Mouse (Mus musculus) neural tube, embryonic 13.5 days (tissue): ENCODE results near the gene Gm20388. TPM values are rescaled to one million over a fixed set of nuclear protein-coding genes. Genes with fewer than 3 reads are reported as not detected.

ENCODE experiments used
- ATAC-seq: fragments of 200-750 bp; cut with Nextera tagmentation; 2 replicates; pipeline ENCODE4 v1.8.0; 2017; ENCODE audit warnings: low read depth, mild to moderate bottlenecking, moderate TSS enrichment, moderate library complexity
- H3K27ac ChIP-seq: fragments of 300-500 bp; sonication (generic); replicated peaks from 2 replicates; pipeline ENCODE4 v1.5.1; 2015; ENCODE audit warnings: moderate library complexity, mild to moderate bottlenecking, inconsistent platforms
- H3K27me3 ChIP-seq: fragments of 300-500 bp; sonication (generic); 2 replicates; pipeline ENCODE4 v1.6.1; 2015; ENCODE audit warnings: mild to moderate bottlenecking, inconsistent platforms
- H3K36me3 ChIP-seq: fragments of 300-500 bp; sonication (generic); 2 replicates; pipeline ENCODE4 v1.6.1; 2015; ENCODE audit warnings: mild to moderate bottlenecking, inconsistent platforms
- H3K4me1 ChIP-seq: fragments of 300-500 bp; sonication (generic); replicated peaks from 2 replicates; pipeline ENCODE4 v1.6.1; 2015; ENCODE audit warnings: inconsistent platforms
- H3K4me2 ChIP-seq: fragments of 300-500 bp; sonication (generic); 2 replicates; pipeline ENCODE4 v1.6.1; 2015; ENCODE audit warnings: inconsistent platforms, mild to moderate bottlenecking, moderate library complexity
- H3K4me3 ChIP-seq: fragments of 300-500 bp; sonication (generic); 2 replicates; pipeline ENCODE4 v1.5.1; 2015; ENCODE audit warnings: mild to moderate bottlenecking, inconsistent platforms
- H3K9ac ChIP-seq: fragments of 300-500 bp; sonication (generic); 2 replicates; pipeline ENCODE4 v1.6.1; 2015; ENCODE audit warnings: moderate library complexity, mild to moderate bottlenecking, inconsistent platforms
- H3K9me3 ChIP-seq: fragments of 300-500 bp; sonication (generic); 2 replicates; pipeline ENCODE4 v1.6.1; 2016; ENCODE audit warnings: inconsistent platforms
- WGBS: fragments of 180-500 bp; shearing (Covaris S2); methylation state at CpG from one replicate; pipeline ENCODE4 v1.1.7; 2015; 5-methylcytosine and 5-hydroxymethylcytosine counted together
- polyA plus RNA-seq: library from polyadenylated mRNA; unstranded; fragments of >200 nt; fragmentation: Nextera tagmentation; extraction: Ambion mirVana; gene quantifications from 2 replicates; pipeline ENCODE4 v1.2.1, GENCODE M21; 2015

The Gm20388 gene
- polyA plus RNA-seq, 1 experiment from 2014 or later, result 0.27 TPM

GRCm38 (mm10) chr8:120104721-120105272 is 194.2 kb downstream of the Gm20388 start:
- Histone ChIP-seq H3K4me2 (no peak overlapping the region), H3K36me3 (0 out of 2 replicates have a peak, but pooled peaks cover 3% of the 10 kb centered on the region), H3K27me3 (no peaks in the 10 kb centered on the region), H3K9me3 (no peaks in the 10 kb centered on the region), H3K9ac (no peak overlapping the region; the same call in 1 of the 2 replicates), H3K4me3 (no peak overlapping the region), H3K4me1 (peaks cover 25% of the 10 kb centered on the region), H3K27ac (0 out of 2 replicates have a peak overlapping the region, but pooled peaks have one; percentile 1)
- WGBS, result 57% methylated on average over 9 of the region's 9 CpGs
- no peak for ATAC-seq

GRCm38 (mm10) chr8:120109149-120109548 is 198.5 kb downstream of the Gm20388 start:
- Histone ChIP-seq H3K9ac (no peak overlapping the region), H3K27me3 (no peaks in the 10 kb centered on the region), H3K4me2 (no peak overlapping the region), H3K4me3 (no peak overlapping the region), H3K27ac (no peak overlapping the region), H3K9me3 (no peaks in the 10 kb centered on the region), H3K4me1 (peaks cover 9% of the 10 kb centered on the region), H3K36me3 (0 out of 2 replicates have a peak, but pooled peaks cover 3% of the 10 kb centered on the region)
- no peak for ATAC-seq
- 16% methylated on average over 3 of the region's 3 CpGs for WGBS

- H3K4me3 ChIP-seq, result no peak overlapping the region
- H3K4me2 ChIP-seq, result no peak overlapping the region
- no peaks in the 10 kb centered on the region for H3K9me3 ChIP-seq
- ATAC-seq, result no peak
- no peak overlapping the region for H3K27ac ChIP-seq
- peaks cover 20% of the 10 kb centered on the region for H3K4me1 ChIP-seq
- WGBS, result 74% methylated on average over 4 of the region's 4 CpGs
- H3K9ac ChIP-seq, result no peak overlapping the region
- H3K27me3 ChIP-seq, result peaks cover 12% of the 10 kb centered on the region
- H3K36me3 ChIP-seq, result 0 out of 2 replicates have a peak, but pooled peaks cover 3% of the 10 kb centered on the region
These were observed 200.3 kb downstream of the Gm20388 start for GRCm38 (mm10) chr8:120110966-120111365.

GRCm38 (mm10) chr8:120111382-120111781 is 200.7 kb downstream of the Gm20388 start:
- H3K4me3 ChIP-seq, result no peak overlapping the region
- no peak overlapping the region for H3K9ac ChIP-seq
- no peak for ATAC-seq
- H3K36me3 ChIP-seq, result no peaks in the 10 kb centered on the region
- 62% methylated on average over 4 of the region's 4 CpGs for WGBS
- no peaks in the 10 kb centered on the region for H3K9me3 ChIP-seq
- peaks cover 20% of the 10 kb centered on the region for H3K4me1 ChIP-seq
- H3K4me2 ChIP-seq, result no peak overlapping the region
- peaks cover 16% of the 10 kb centered on the region for H3K27me3 ChIP-seq
- H3K27ac ChIP-seq, result no peak overlapping the region

GRCm38 (mm10) chr8:120112535-120112934 is 201.9 kb downstream of the Gm20388 start:
- no peaks in the 10 kb centered on the region for H3K36me3 ChIP-seq
- H3K4me3 ChIP-seq, result no peak overlapping the region
- H3K9me3 ChIP-seq, result no peaks in the 10 kb centered on the region
- H3K4me1 ChIP-seq, result peaks cover 20% of the 10 kb centered on the region
- H3K27ac ChIP-seq, result no peak overlapping the region
- H3K9ac ChIP-seq, result no peak overlapping the region
- no peak for ATAC-seq
- no peak overlapping the region for H3K4me2 ChIP-seq
- WGBS, result 81% methylated on average over 5 of the region's 5 CpGs
- H3K27me3 ChIP-seq, result peaks cover 20% of the 10 kb centered on the region

- peak; percentile 25; the same call in 1 of the 2 replicates for ATAC-seq
- Histone ChIP-seq H3K9ac (peak overlapping the region; percentile 75), H3K27me3 (peaks cover 20% of the 10 kb centered on the region), H3K4me2 (peak overlapping the region; percentile 78), H3K36me3 (no peaks in the 10 kb centered on the region), H3K4me3 (peak overlapping the region; percentile 50), H3K4me1 (peaks cover 20% of the 10 kb centered on the region), H3K9me3 (no peaks in the 10 kb centered on the region), H3K27ac (peak overlapping the region; percentile 90)
- WGBS, result 5% methylated on average over 10 of the region's 10 CpGs
These were observed 202.7 kb downstream of the Gm20388 start for GRCm38 (mm10) chr8:120113306-120113705.

- no peaks in the 10 kb centered on the region for H3K9me3 ChIP-seq
- WGBS, result under 1% methylated on average over 61 of the region's 61 CpGs
- H3K36me3 ChIP-seq, result no peaks in the 10 kb centered on the region
- peak within 1 kb of the TSS; percentile 90 for H3K27ac ChIP-seq
- peak within 1 kb of the TSS; percentile 78 for H3K4me2 ChIP-seq
- peaks cover 20% of the 10 kb centered on the region for H3K4me1 ChIP-seq
- ATAC-seq, result peak; percentile 96
- H3K27me3 ChIP-seq, result peaks cover 20% of the 10 kb centered on the region
- peak within 1 kb of the TSS; percentile 89 for H3K9ac ChIP-seq
- H3K4me3 ChIP-seq, result peak within 1 kb of the TSS; percentile 72
These were observed 203.2 kb downstream of the Gm20388 start, which contains the start of gene 6430548M08Rik for GRCm38 (mm10) chr8:120113758-120114255. Gene 6430548M08Rik (plus strand): TSS chr8:120114152.

- Histone ChIP-seq H3K4me3 (peak overlapping the region; percentile 72), H3K4me2 (peak overlapping the region; percentile 77), H3K4me1 (peaks cover 20% of the 10 kb centered on the region), H3K27me3 (peaks cover 20% of the 10 kb centered on the region), H3K36me3 (no peaks in the 10 kb centered on the region), H3K27ac (peak overlapping the region; percentile 77), H3K9me3 (no peaks in the 10 kb centered on the region), H3K9ac (peak overlapping the region; percentile 89)
- 2% methylated on average over 46 of the region's 46 CpGs for WGBS
- ATAC-seq, result peak; percentile 55
These were observed 203.7 kb downstream of the Gm20388 start for GRCm38 (mm10) chr8:120114315-120114841.

GRCm38 (mm10) chr8:120116600-120116999 is 206.0 kb downstream of the Gm20388 start:
- Histone ChIP-seq H3K9me3 (no peaks in the 10 kb centered on the region), H3K4me3 (no peak overlapping the region), H3K36me3 (no peaks in the 10 kb centered on the region), H3K27ac (no peak overlapping the region), H3K4me1 (peaks cover 25% of the 10 kb centered on the region), H3K4me2 (no peak overlapping the region), H3K27me3 (peaks cover 20% of the 10 kb centered on the region), H3K9ac (no peak overlapping the region)
- 72% methylated on average over 7 of the region's 7 CpGs for WGBS
- ATAC-seq, result no peak

GRCm38 (mm10) chr8:120118162-120118561 is 207.5 kb downstream of the Gm20388 start:
- Histone ChIP-seq H3K36me3 (no peaks in the 10 kb centered on the region), H3K27ac (no peak overlapping the region), H3K27me3 (peaks cover 20% of the 10 kb centered on the region), H3K9ac (no peak overlapping the region), H3K4me1 (peaks cover 26% of the 10 kb centered on the region), H3K9me3 (no peaks in the 10 kb centered on the region), H3K4me2 (no peak overlapping the region), H3K4me3 (no peak overlapping the region)
- ATAC-seq, result no peak
- 82% methylated on average over 9 of the region's 9 CpGs for WGBS

GRCm38 (mm10) chr8:120118847-120119246 is 208.2 kb downstream of the Gm20388 start:
- 82% methylated on average over 5 of the region's 5 CpGs for WGBS
- H3K27me3 ChIP-seq, result peaks cover 20% of the 10 kb centered on the region
- H3K9ac ChIP-seq, result no peak overlapping the region
- ATAC-seq, result no peak
- H3K4me2 ChIP-seq, result no peak overlapping the region
- no peak overlapping the region for H3K27ac ChIP-seq
- H3K4me1 ChIP-seq, result peaks cover 22% of the 10 kb centered on the region
- no peaks in the 10 kb centered on the region for H3K9me3 ChIP-seq
- H3K4me3 ChIP-seq, result no peak overlapping the region
- H3K36me3 ChIP-seq, result no peaks in the 10 kb centered on the region

- no peak overlapping the region for H3K9ac ChIP-seq
- H3K4me3 ChIP-seq, result no peak overlapping the region
- WGBS, result 70% methylated on average over 3 of the region's 3 CpGs
- H3K27ac ChIP-seq, result no peak overlapping the region
- no peaks in the 10 kb centered on the region for H3K36me3 ChIP-seq
- H3K4me1 ChIP-seq, result peaks cover 26% of the 10 kb centered on the region
- H3K27me3 ChIP-seq, result peaks cover 20% of the 10 kb centered on the region
- H3K4me2 ChIP-seq, result no peak overlapping the region
- ATAC-seq, result no peak
- H3K9me3 ChIP-seq, result no peaks in the 10 kb centered on the region
These were observed 208.8 kb downstream of the Gm20388 start for GRCm38 (mm10) chr8:120119429-120119828.
